In the genomic region with DNA sequence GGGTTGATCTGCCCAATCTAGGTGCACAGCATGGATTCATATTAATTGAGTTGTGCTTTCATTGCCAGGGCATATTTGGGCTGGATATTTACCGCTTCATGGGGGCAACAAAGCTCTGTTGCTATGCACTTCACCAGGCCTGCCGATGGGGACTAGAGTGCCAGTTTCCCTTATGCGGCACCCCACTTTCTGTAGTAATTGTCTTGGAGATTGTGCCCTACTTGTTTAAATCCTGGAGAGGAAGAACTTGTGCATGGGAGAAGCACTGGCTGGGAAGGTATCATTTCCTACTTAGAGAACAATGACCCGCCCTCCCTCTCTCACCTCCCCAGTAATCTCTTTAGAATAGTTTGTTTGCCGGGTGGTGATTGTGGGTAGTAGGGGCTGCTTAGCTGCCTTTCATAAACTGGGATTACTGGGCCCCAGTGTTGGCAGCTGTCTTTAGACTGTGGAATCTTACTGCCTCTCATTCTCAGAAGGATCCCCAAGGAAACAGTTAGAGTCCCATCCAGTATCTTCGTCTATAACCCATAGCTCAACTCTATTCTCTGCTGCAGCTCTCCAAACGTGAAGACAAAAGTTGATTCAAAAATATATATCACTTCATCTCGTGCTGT, we compare ENCODE assay signal across 12 mouse cellular contexts. TPM values are rescaled to one million over a fixed set of nuclear protein-coding genes. Genes with fewer than 3 reads are reported as not detected.
A peak's percentile ranks its signal among the peaks of the same experiment; 100 is the strongest.
DNase-seq lines count a peak whose midpoint lies in the region; ATAC-seq and TF ChIP-seq lines count a peak whose summit lies in the region.
"Had no signal": no experiment of that assay in that cellular context is flagged by ENCODE, and none has a peak within 500 bp of the region (broad histone marks: within the 10 kb centered on the region; RNA-seq: fewer than 3 reads in every experiment).

No protein-coding gene starts in this region.

- H3K4me1 ChIP-seq in lung, embryonic 15.5 days = peaks cover 7% of the 10 kb centered on the region; the same call in 1 of the 2 replicates
- H3K4me1 ChIP-seq in forebrain, embryonic 11.5 days (replicated peaks; ENCODE audit: control insufficient read depth, insufficient read depth, low read length) = no peaks in the 10 kb centered on the region; the same call in 1 of the 2 replicates
- H3K4me1 ChIP-seq in midbrain, embryonic 10.5 days = peaks cover 37% of the 10 kb centered on the region
- peaks cover 12% of the 10 kb centered on the region for H3K4me1 ChIP-seq in stomach, embryonic 16.5 days (ENCODE audit: control insufficient read depth, insufficient read depth, low read length)
- no peaks in the 10 kb centered on the region for H3K4me1 ChIP-seq in kidney, adult 2 months (ENCODE audit: control insufficient read depth, insufficient read depth, low read length)
- H3K4me1 ChIP-seq: liver, embryonic 15.5 days had no signal

- 0 out of 2 replicates have a peak overlapping the region, but pooled peaks have one; percentile 19 for H3K27ac ChIP-seq in lung, embryonic 15.5 days
- no peak overlapping the region for H3K27ac ChIP-seq in forebrain, embryonic 11.5 days (ENCODE audit: low read depth, low read length)
- H3K27ac ChIP-seq in midbrain, embryonic 10.5 days (replicated peaks) = peak overlapping the region; percentile 79
- no peak overlapping the region for H3K27ac ChIP-seq in stomach, embryonic 16.5 days (ENCODE audit: low read length)
- H3K27ac ChIP-seq in kidney, adult 2 months (ENCODE audit: insufficient read depth, low read depth, low read length) = no peak overlapping the region
- H3K27ac ChIP-seq: liver, embryonic 15.5 days had no signal

- no peak for TF ChIP-seq POLR2A in kidney, adult 2 months (IDR thresholded peaks at IDR 0.05; ENCODE audit: low read depth, low read length)

- no peaks in the 10 kb centered on the region for H3K9me3 ChIP-seq in lung, embryonic 15.5 days
- no peaks in the 10 kb centered on the region for H3K9me3 ChIP-seq in forebrain, embryonic 11.5 days (ENCODE audit: control insufficient read depth, low read length)
- no peaks in the 10 kb centered on the region for H3K9me3 ChIP-seq in midbrain, embryonic 10.5 days (replicated peaks)
- H3K9me3 ChIP-seq in stomach, embryonic 16.5 days (replicated peaks; ENCODE audit: control insufficient read depth, low read length) = no peaks in the 10 kb centered on the region
- H3K9me3 ChIP-seq: liver, embryonic 15.5 days had no signal

- no peaks in the 10 kb centered on the region for H3K36me3 ChIP-seq in lung, embryonic 15.5 days
- no peaks in the 10 kb centered on the region for H3K36me3 ChIP-seq in forebrain, embryonic 11.5 days (ENCODE audit: control insufficient read depth, insufficient read depth, low read length)
- H3K36me3 ChIP-seq in midbrain, embryonic 10.5 days = no peaks in the 10 kb centered on the region
- H3K36me3 ChIP-seq in stomach, embryonic 16.5 days (ENCODE audit: control insufficient read depth, insufficient read depth, low read length) = no peaks in the 10 kb centered on the region
- H3K36me3 ChIP-seq in kidney, adult 2 months (ENCODE audit: control insufficient read depth, insufficient read depth, low read length) = no peaks in the 10 kb centered on the region
- H3K36me3 ChIP-seq: liver, embryonic 15.5 days had no signal

- H3K27me3 ChIP-seq in lung, embryonic 15.5 days = no peaks in the 10 kb centered on the region
- H3K27me3 ChIP-seq in forebrain, embryonic 11.5 days (ENCODE audit: control insufficient read depth, insufficient read depth, low read length) = no peaks in the 10 kb centered on the region
- 0 out of 2 replicates have a peak, but pooled peaks cover 8% of the 10 kb centered on the region for H3K27me3 ChIP-seq in midbrain, embryonic 10.5 days (ENCODE audit: low read depth, poor library complexity, severe bottlenecking)
- peaks cover 3% of the 10 kb centered on the region; the same call in 1 of the 2 replicates for H3K27me3 ChIP-seq in stomach, embryonic 16.5 days (ENCODE audit: control insufficient read depth, insufficient read depth, low read length)
- no peaks in the 10 kb centered on the region for H3K27me3 ChIP-seq in kidney, adult 2 months (replicated peaks; ENCODE audit: control insufficient read depth, insufficient read depth, low read length)
- H3K27me3 ChIP-seq: liver, embryonic 15.5 days had no signal

- H3K9ac ChIP-seq in lung, embryonic 15.5 days = no peak overlapping the region
- no peak overlapping the region; the same call in 1 of the 2 replicates for H3K9ac ChIP-seq in forebrain, embryonic 11.5 days (ENCODE audit: low read length)
- no peak overlapping the region for H3K9ac ChIP-seq in stomach, embryonic 16.5 days (ENCODE audit: low read length)
- H3K9ac ChIP-seq: liver, embryonic 15.5 days had no signal

- DNase-seq in lung, adult 18-20 months = no peak
- DNase-seq in forebrain, embryonic 11.5 days (ENCODE audit: low spot score) = no peak
- peak; percentile 27 for DNase-seq in midbrain, embryonic 10.5 days (ENCODE audit: low spot score)
- DNase-seq in cerebellum, postnatal 10 days = no peak
- no peak for DNase-seq in kidney, adult 2 months
- DNase-seq: thymus, postnatal 36 days had no signal

- ATAC-seq in lung, embryonic 15.5 days (ENCODE audit: borderline replicate concordance, extremely low read depth, low FRiP score, low TSS enrichment) = no peak
- peak; percentile 59 for ATAC-seq in forebrain, embryonic 11.5 days (replicated peaks; ENCODE audit: low FRiP score)
- 0 out of 2 replicates have a peak, but pooled peaks have one; percentile 31 for ATAC-seq in stomach, embryonic 16.5 days (ENCODE audit: insufficient read depth, low FRiP score)
- ATAC-seq: activated CD4-positive, CD25-positive, alpha-beta regulatory T cell, adult 4 months had no signal

- TF ChIP-seq CTCF in kidney, adult 2 months (conservative IDR thresholded peaks at IDR 0.05; ENCODE audit: insufficient read depth, insufficient read length, low read depth, low read length) = no peak

- peak overlapping the region; percentile 40 for H3K4me2 ChIP-seq in lung, embryonic 15.5 days
- no peak overlapping the region for H3K4me2 ChIP-seq in forebrain, embryonic 11.5 days (ENCODE audit: low read depth, low read length, severe bottlenecking)
- H3K4me2 ChIP-seq in stomach, embryonic 16.5 days (ENCODE audit: low read depth, low read length) = peak overlapping the region; percentile 43
- H3K4me2 ChIP-seq: liver, embryonic 15.5 days had no signal

- H3K4me3 ChIP-seq in lung, embryonic 15.5 days = no peak overlapping the region
- H3K4me3 ChIP-seq in forebrain, embryonic 11.5 days (ENCODE audit: low read depth, low read length) = no peak overlapping the region
- peak overlapping the region; percentile 40; the same call in 1 of the 2 replicates for H3K4me3 ChIP-seq in midbrain, embryonic 10.5 days
- H3K4me3 ChIP-seq in stomach, embryonic 16.5 days (replicated peaks; ENCODE audit: low read length) = no peak overlapping the region
- no peak overlapping the region for H3K4me3 ChIP-seq in kidney, adult 2 months (ENCODE audit: insufficient read depth, low read depth, low read length)
- H3K4me3 ChIP-seq: liver, embryonic 15.5 days had no signal

- WGBS in lung, embryonic 15.5 days = 62% methylated on average over 8 of the region's 8 CpGs
- 32% methylated on average over 8 of the region's 8 CpGs for WGBS in forebrain, embryonic 11.5 days
- 32% methylated on average over 8 of the region's 8 CpGs for WGBS in midbrain, embryonic 10.5 days
- WGBS in stomach, embryonic 16.5 days = 56% methylated on average over 8 of the region's 8 CpGs
- 75% methylated on average over 8 of the region's 8 CpGs for WGBS in kidney, adult 2 months

RNA-seq across cellular contexts. Expression of a gene that starts 0.6 kb away (rescaled TPM):
- 0.20 TPM in 1 of 2 replicates, not detected in the other for polyA plus RNA-seq in lung, embryonic 15.5 days (2015; fragmentation: Nextera tagmentation; extraction: Ambion mirVana)
- polyA plus RNA-seq in forebrain, embryonic 11.5 days (2014; fragmentation: Nextera tagmentation; extraction: Ambion mirVana) = 0.55 and 0.63 TPM in 2 replicates
- polyA plus RNA-seq in midbrain, embryonic 10.5 days (2016; fragmentation: Nextera tagmentation; extraction: Ambion mirVana) = 0.30 and 0.41 TPM in 2 replicates
- 0.08 and 0.27 TPM in 2 replicates for polyA plus RNA-seq in stomach, embryonic 16.5 days (2015; fragmentation: Nextera tagmentation; extraction: Ambion mirVana)
- 0.11 TPM in 1 of 2 replicates, not detected in the other for polyA plus RNA-seq in kidney, adult 2 months (2012; rRNA removed)
- polyA plus RNA-seq: activated CD4-positive, CD25-positive, alpha-beta regulatory T cell, adult 4 months; heart, postnatal 0 days; limb, embryonic 11.5 days; liver, embryonic 15.5 days had no signal

RNA-seq across cellular contexts. Expression of a gene that starts 41.2 kb away (rescaled TPM):
- 10.0 and 10.8 TPM in 2 replicates for polyA plus RNA-seq in lung, embryonic 15.5 days (2015; fragmentation: Nextera tagmentation; extraction: Ambion mirVana)
- polyA plus RNA-seq in forebrain, embryonic 11.5 days (2014; fragmentation: Nextera tagmentation; extraction: Ambion mirVana) = 20.8 and 20.9 TPM in 2 replicates
- polyA plus RNA-seq in midbrain, embryonic 10.5 days (2016; fragmentation: Nextera tagmentation; extraction: Ambion mirVana) = 26.0 and 29.6 TPM in 2 replicates
- polyA plus RNA-seq in stomach, embryonic 16.5 days (2015; fragmentation: Nextera tagmentation; extraction: Ambion mirVana) = 15.6 and 18.0 TPM in 2 replicates
- polyA plus RNA-seq in kidney, adult 2 months (2012; rRNA removed) = 12.2 and 13.1 TPM in 2 replicates

Comparison
In these comparisons a context has a peak if more than half of its experiments do, and no peak if none do; other contexts are left out.
1. H3K27ac ChIP-seq: peak in lung, embryonic 15.5 days (single experiment) and midbrain, embryonic 10.5 days (single experiment); none in forebrain, embryonic 11.5 days (single experiment), stomach, embryonic 16.5 days (single experiment) and kidney, adult 2 months (single experiment).